Mouse (Mus musculus) liver, embryonic 13.5 days (tissue): ENCODE results near the gene Krcc1. TPM values are rescaled to one million over a fixed set of nuclear protein-coding genes. Genes with fewer than 3 reads are reported as not detected.
A peak's percentile ranks its signal among the peaks of the same experiment; 100 is the strongest.
"Not testable (repeated sequence)": the region's sequence is repeated elsewhere in the genome, so short reads cannot be mapped to it uniquely, and the experiment has no call there.

Experiments
- ATAC-seq: fragments of 200-750 bp; cut with Nextera tagmentation; 2 replicates; pipeline ENCODE4 v1.8.0; 2017; ENCODE audit warnings: low read depth, mild to moderate bottlenecking, moderate number of reproducible peaks, moderate library complexity
- DNase-seq: peaks from one replicate; pipeline ENCODE4 v3.0.0; 2022
- H3K27ac ChIP-seq: fragments of 300-500 bp; sonication (generic); 2 replicates; pipeline ENCODE4 v1.5.1; 2015; ENCODE audit warnings: moderate library complexity, mild to moderate bottlenecking, inconsistent platforms
- H3K27me3 ChIP-seq: fragments of 300-500 bp; sonication (generic); 2 replicates; pipeline ENCODE4 v1.6.1; 2015; ENCODE audit warnings: mild to moderate bottlenecking, inconsistent platforms
- H3K36me3 ChIP-seq: fragments of 300-500 bp; sonication (generic); 2 replicates; pipeline ENCODE4 v1.6.1; 2015; ENCODE audit warnings: mild to moderate bottlenecking, inconsistent platforms
- H3K4me1 ChIP-seq: fragments of 300-500 bp; sonication (generic); replicated peaks from 2 replicates; pipeline ENCODE4 v1.6.1; 2015; ENCODE audit warnings: inconsistent platforms
- H3K4me2 ChIP-seq: fragments of 300-500 bp; sonication (generic); 2 replicates; pipeline ENCODE4 v1.6.1; 2015; ENCODE audit warnings: inconsistent platforms, mild to moderate bottlenecking, moderate library complexity
- H3K4me3 ChIP-seq: fragments of 300-500 bp; sonication (generic); replicated peaks from 2 replicates; pipeline ENCODE4 v1.5.1; 2015; ENCODE audit warnings: mild to moderate bottlenecking, inconsistent platforms
- H3K9ac ChIP-seq: fragments of 300-500 bp; sonication (generic); 2 replicates; pipeline ENCODE4 v1.6.1; 2015; ENCODE audit warnings: mild to moderate bottlenecking, inconsistent platforms
- H3K9me3 ChIP-seq: fragments of 300-500 bp; sonication (generic); replicated peaks from 2 replicates; pipeline ENCODE4 v1.6.1; 2016; ENCODE audit warnings: inconsistent platforms
- whole genome bisulfite sequencing: fragments of 180-500 bp; shearing (Covaris S2); methylation state at CpG from one replicate; pipeline ENCODE4 v1.1.7; 2015; ENCODE audit not compliant: insufficient replicate concordance; 5-methylcytosine and 5-hydroxymethylcytosine counted together
- polyA plus RNA-seq: library from polyadenylated mRNA; unstranded; fragments of >200 nt; fragmentation: Nextera tagmentation; extraction: Ambion mirVana; gene quantifications from 2 replicates; pipeline ENCODE4 v1.2.1, GENCODE M21; 2015

Krcc1 gene
- polyA plus RNA-seq, 1 experiment from 2014 or later = 24.0 TPM

- Histone ChIP-seq H3K36me3 (no peaks in the 10 kb centered on the region), H3K4me1 (peaks cover 36% of the 10 kb centered on the region), H3K4me3 (no peak overlapping the region), H3K9ac (no peak overlapping the region), H3K27ac (no peak overlapping the region), H3K9me3 (no peaks in the 10 kb centered on the region), H3K4me2 (no peak overlapping the region), H3K27me3 (no peaks in the 10 kb centered on the region)
- ATAC-seq (no peak), DNase-seq (no peak)
- 64% methylated on average over 8 of the region's 8 CpGs for WGBS
Measured at GRCm38 (mm10) chr6:71262142-71262833, 9.2 kb upstream of the Krcc1 start.

- not testable (repeated sequence) for H3K9ac ChIP-seq, H3K9me3 ChIP-seq, H3K27me3 ChIP-seq, ATAC-seq, H3K36me3 ChIP-seq, DNase-seq, H3K4me2 ChIP-seq, H3K27ac ChIP-seq, H3K4me3 ChIP-seq
- H3K4me1 ChIP-seq = peaks cover 20% of the 10 kb centered on the region
- 66% methylated on average over 7 of the region's 7 CpGs for WGBS
Measured at GRCm38 (mm10) chr6:71267603-71268002, 3.9 kb upstream of the Krcc1 start.

- no peak overlapping the region for H3K9ac ChIP-seq
- no peak for ATAC-seq
- no peak overlapping the region for H3K4me3 ChIP-seq
- H3K27ac ChIP-seq = no peak overlapping the region
- H3K4me2 ChIP-seq = no peak overlapping the region
- H3K36me3 ChIP-seq = no peaks in the 10 kb centered on the region
- H3K27me3 ChIP-seq = no peaks in the 10 kb centered on the region
- WGBS = 47% methylated on average over 7 of the region's 7 CpGs
- peaks cover 25% of the 10 kb centered on the region for H3K4me1 ChIP-seq
- no peaks in the 10 kb centered on the region for H3K9me3 ChIP-seq
- no peak for DNase-seq
Measured at GRCm38 (mm10) chr6:71268929-71269685, 2.4 kb upstream of the Krcc1 start.

- not testable (repeated sequence) for DNase-seq, ATAC-seq
- WGBS = 77% methylated on average over 6 of the region's 6 CpGs
Measured at GRCm38 (mm10) chr6:71269686-71270050, 1.8 kb upstream of the Krcc1 start.

GRCm38 (mm10) chr6:71270301-71271056 is 998 bp upstream of the Krcc1 start:
- H3K4me3 ChIP-seq = peak overlapping the region; percentile 88
- H3K4me1 ChIP-seq = peaks cover 25% of the 10 kb centered on the region
- peak; percentile 52 for ATAC-seq
- H3K36me3 ChIP-seq = no peaks in the 10 kb centered on the region
- H3K27ac ChIP-seq = peak overlapping the region; percentile 89
- H3K9ac ChIP-seq = peak overlapping the region; percentile 98
- no peaks in the 10 kb centered on the region for H3K27me3 ChIP-seq
- peak; percentile 53 for DNase-seq
- H3K9me3 ChIP-seq = no peaks in the 10 kb centered on the region
- H3K4me2 ChIP-seq = peak overlapping the region; percentile 85
- WGBS = 16% methylated on average over 14 of the region's 14 CpGs

More at GRCm38 (mm10) chr6:71269686-71270050, 1.8 kb upstream of the Krcc1 start:
- H3K9ac ChIP-seq, H3K27me3 ChIP-seq, H3K27ac ChIP-seq, H3K9me3 ChIP-seq, H3K36me3 ChIP-seq, H3K4me2 ChIP-seq, H3K4me3 ChIP-seq: not testable (repeated sequence)
- peaks cover 25% of the 10 kb centered on the region for H3K4me1 ChIP-seq

GRCm38 (mm10) chr6:71271057-71271388 is 454 bp upstream of the Krcc1 start:
- WGBS = under 1% methylated on average over 8 of the region's 8 CpGs
- peak overlapping the region; percentile 88 for H3K4me3 ChIP-seq

GRCm38 (mm10) chr6:71272316-71272741 is 852 bp downstream of the Krcc1 start:
- ATAC-seq (no peak), DNase-seq (no peak)
- 2% methylated on average over 11 of the region's 11 CpGs for WGBS
- Histone ChIP-seq H3K27ac (peak overlapping the region; percentile 92), H3K4me2 (peak overlapping the region; percentile 85), H3K4me1 (peaks cover 25% of the 10 kb centered on the region), H3K9ac (peak overlapping the region; percentile 98), H3K4me3 (peak overlapping the region; percentile 88), H3K36me3 (no peaks in the 10 kb centered on the region), H3K27me3 (no peaks in the 10 kb centered on the region), H3K9me3 (no peaks in the 10 kb centered on the region)

More at GRCm38 (mm10) chr6:71271057-71271388, 454 bp upstream of the Krcc1 start:
- Histone ChIP-seq H3K27ac (peak overlapping the region; percentile 89), H3K4me2 (peak overlapping the region; percentile 85), H3K9me3 (no peaks in the 10 kb centered on the region), H3K36me3 (no peaks in the 10 kb centered on the region), H3K9ac (peak overlapping the region; percentile 98), H3K4me1 (peaks cover 25% of the 10 kb centered on the region), H3K27me3 (no peaks in the 10 kb centered on the region)
- ATAC-seq = peak; percentile 4
- DNase-seq = no peak

- WGBS = 81% methylated on average over 1 of the region's 1 CpGs
- DNase-seq (no peak), ATAC-seq (no peak)
- H3K9me3 ChIP-seq = no peaks in the 10 kb centered on the region
- H3K4me3 ChIP-seq = no peak overlapping the region
- no peaks in the 10 kb centered on the region for H3K27me3 ChIP-seq
- peaks cover 25% of the 10 kb centered on the region for H3K4me1 ChIP-seq
- no peaks in the 10 kb centered on the region for H3K36me3 ChIP-seq
- H3K4me2 ChIP-seq = no peak overlapping the region
- H3K27ac ChIP-seq = no peak overlapping the region
- no peak overlapping the region for H3K9ac ChIP-seq
Measured at GRCm38 (mm10) chr6:71273715-71274114, 2.2 kb downstream of the Krcc1 start.

- Histone ChIP-seq H3K27ac (no peak overlapping the region), H3K4me1 (peaks cover 22% of the 10 kb centered on the region), H3K36me3 (no peaks in the 10 kb centered on the region), H3K9ac (no peak overlapping the region), H3K4me2 (no peak overlapping the region), H3K27me3 (no peaks in the 10 kb centered on the region), H3K4me3 (no peak overlapping the region), H3K9me3 (no peaks in the 10 kb centered on the region)
- no peak for DNase-seq
- no peak for ATAC-seq
- WGBS = 71% methylated on average over 1 of the region's 1 CpGs
Measured at GRCm38 (mm10) chr6:71274621-71275020, 3.1 kb downstream of the Krcc1 start.

- 50% methylated on average over 1 of the region's 1 CpGs for WGBS
- Histone ChIP-seq H3K4me2 (no peak overlapping the region), H3K9me3 (no peaks in the 10 kb centered on the region), H3K4me1 (no peaks in the 10 kb centered on the region), H3K4me3 (no peak overlapping the region), H3K27me3 (no peaks in the 10 kb centered on the region), H3K9ac (no peak overlapping the region), H3K27ac (no peak overlapping the region), H3K36me3 (peaks cover 5% of the 10 kb centered on the region; the same call in 1 of the 2 replicates)
- ATAC-seq (no peak), DNase-seq (no peak)
Measured at GRCm38 (mm10) chr6:71279418-71279817, 7.9 kb downstream of the Krcc1 start.

GRCm38 (mm10) chr6:71293509-71293908 is 22.0 kb downstream of the Krcc1 start:
- Histone ChIP-seq H3K27me3 (no peaks in the 10 kb centered on the region), H3K9me3 (no peaks in the 10 kb centered on the region), H3K36me3 (no peaks in the 10 kb centered on the region), H3K4me3 (no peak overlapping the region), H3K27ac (no peak overlapping the region), H3K4me1 (no peaks in the 10 kb centered on the region), H3K9ac (no peak overlapping the region), H3K4me2 (no peak overlapping the region)
- DNase-seq (no peak), ATAC-seq (no peak)
- 73% methylated on average over 14 of the region's 14 CpGs for WGBS
